Mouse (Mus musculus): Measurements from ENCODE around the gene Fat1. TPM values are rescaled to one million over a fixed set of nuclear protein-coding genes. Genes with fewer than 3 reads are reported as not detected.

Fat1 gene
- polyA plus RNA-seq, 1 experiment: 11.5 TPM

DNA sequence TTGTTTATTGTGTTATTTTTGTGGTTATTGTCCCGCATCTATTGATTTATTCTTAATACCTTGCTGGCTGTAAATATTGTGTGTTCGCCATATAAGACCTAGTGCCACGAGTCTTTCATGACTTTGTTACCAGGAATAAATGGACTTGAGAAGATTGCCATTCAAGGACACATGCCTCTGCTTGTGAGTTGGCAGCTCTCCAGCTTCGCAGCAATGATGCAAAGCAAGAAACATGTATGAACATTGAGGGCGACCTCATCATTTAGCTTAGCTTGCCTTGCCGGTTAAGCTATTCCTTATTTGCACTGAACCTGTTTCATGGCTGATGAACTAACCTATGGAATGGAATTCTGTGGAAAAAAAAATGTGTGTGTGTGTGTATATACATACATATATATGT lies 26.2 kb downstream of the Fat1 start:
- H3K36me3 ChIP-seq (ENCODE audit: control insufficient read depth, insufficient read depth): no peaks in the 10 kb centered on the region
- H3K4me2 ChIP-seq (ENCODE audit: low read depth): no peak overlapping the region
- no peak for TF ChIP-seq SRF (IDR thresholded peaks at IDR 0.05; ENCODE audit: control insufficient read depth, insufficient read length, low read depth)
- TF ChIP-seq MYOG (IDR thresholded peaks at IDR 0.05; ENCODE audit: control insufficient read depth in 1 of 3, insufficient read depth in 1 of 3, insufficient read length in 2 of 3, low read depth in 2 of 3): no peak
- TF ChIP-seq POLR2AphosphoS2 (IDR thresholded peaks at IDR 0.05; ENCODE audit: insufficient read length, low read depth): no peak
- TF ChIP-seq MAX (IDR thresholded peaks at IDR 0.05; ENCODE audit: low read depth): no peak
- TF ChIP-seq REST (IDR thresholded peaks at IDR 0.05; ENCODE audit: insufficient read depth, insufficient read length): no peak
- TF ChIP-seq POLR2A (IDR thresholded peaks at IDR 0.05; ENCODE audit: insufficient read length, low read depth): no peak
- no peak for TF ChIP-seq USF1 (IDR thresholded peaks at IDR 0.05; ENCODE audit: low read depth)
- TF ChIP-seq TCF3 (IDR thresholded peaks at IDR 0.05; ENCODE audit: insufficient read length, low read depth): no peak
- TF ChIP-seq E2F4 (IDR thresholded peaks at IDR 0.05; ENCODE audit: insufficient read depth): no peak
- TF ChIP-seq MYOD1 (IDR thresholded peaks at IDR 0.05; ENCODE audit: control insufficient read depth in 1 of 3, insufficient read length in 2 of 3, low read depth in 2 of 3): no peak
- TF ChIP-seq TCF12 (IDR thresholded peaks at IDR 0.05; ENCODE audit: insufficient read depth, poor library complexity, severe bottlenecking): no peak
- TF ChIP-seq CEBPB (IDR thresholded peaks at IDR 0.05; ENCODE audit: insufficient read depth, poor library complexity, severe bottlenecking): no peak
- no peaks in the 10 kb centered on the region for H3K27me3 ChIP-seq (ENCODE audit: control insufficient read depth, insufficient read depth, insufficient read length)
- no peak overlapping the region for H3ac ChIP-seq (ENCODE audit: control insufficient read depth, insufficient read length)
- H3K79me2 ChIP-seq (ENCODE audit: control insufficient read depth, insufficient read depth): peaks cover 55% of the 10 kb centered on the region
- no peak overlapping the region for H3K4me3 ChIP-seq

DNA sequence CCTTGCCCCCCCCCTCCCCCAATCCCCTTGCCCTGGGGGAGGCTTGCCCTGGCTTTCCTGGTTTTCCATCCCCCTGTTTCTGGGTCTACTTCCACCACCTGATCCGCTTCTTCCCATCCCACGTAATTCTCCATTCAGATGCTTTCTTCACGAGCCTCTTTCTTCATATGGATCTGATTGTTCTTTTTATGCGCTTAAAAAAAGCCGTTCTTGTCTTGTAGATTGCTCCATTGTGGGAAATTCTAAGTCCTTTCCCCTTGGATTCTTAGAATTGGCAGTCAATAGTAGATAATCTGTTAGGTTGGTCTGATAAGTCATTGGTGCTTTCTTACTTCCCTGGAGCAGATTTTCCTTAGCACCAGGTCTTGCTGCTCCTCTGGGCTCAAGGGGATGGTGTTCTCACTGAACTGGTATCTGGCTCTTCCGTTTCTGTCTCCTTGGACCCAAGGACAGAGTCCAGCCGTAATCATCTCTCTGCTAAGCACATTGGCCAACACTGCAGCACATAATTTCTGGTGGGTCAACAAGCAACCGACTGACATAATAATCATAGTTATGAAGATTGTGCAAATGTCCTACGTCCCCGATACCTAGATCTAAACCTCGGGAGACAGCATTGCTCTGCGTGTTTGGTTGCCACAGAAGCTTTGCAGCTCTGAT lies 27.5 kb downstream of the Fat1 start:
- H3K36me3 ChIP-seq (ENCODE audit: control insufficient read depth, insufficient read depth): no peaks in the 10 kb centered on the region
- H3K4me3 ChIP-seq: no peak overlapping the region
- H3K4me2 ChIP-seq (ENCODE audit: low read depth): no peak overlapping the region
- peaks cover 50% of the 10 kb centered on the region for H3K79me2 ChIP-seq (ENCODE audit: control insufficient read depth, insufficient read depth)
- no peaks in the 10 kb centered on the region for H3K27me3 ChIP-seq (ENCODE audit: control insufficient read depth, insufficient read depth, insufficient read length)
- H3ac ChIP-seq (ENCODE audit: control insufficient read depth, insufficient read length): no peak overlapping the region
- TF ChIP-seq TCF12 (IDR thresholded peaks at IDR 0.05; ENCODE audit: insufficient read depth, poor library complexity, severe bottlenecking): no peak
- TF ChIP-seq USF1 (IDR thresholded peaks at IDR 0.05; ENCODE audit: low read depth): no peak
- no peak for TF ChIP-seq POLR2A (IDR thresholded peaks at IDR 0.05; ENCODE audit: insufficient read length, low read depth)
- TF ChIP-seq MYOD1 (IDR thresholded peaks at IDR 0.05; ENCODE audit: control insufficient read depth in 1 of 3, insufficient read length in 2 of 3, low read depth in 2 of 3): no peak
- no peak for TF ChIP-seq SRF (IDR thresholded peaks at IDR 0.05; ENCODE audit: control insufficient read depth, insufficient read length, low read depth)
- TF ChIP-seq REST (IDR thresholded peaks at IDR 0.05; ENCODE audit: insufficient read depth, insufficient read length): no peak
- TF ChIP-seq CEBPB (IDR thresholded peaks at IDR 0.05; ENCODE audit: insufficient read depth, poor library complexity, severe bottlenecking): no peak
- no peak for TF ChIP-seq E2F4 (IDR thresholded peaks at IDR 0.05; ENCODE audit: insufficient read depth)
- TF ChIP-seq POLR2AphosphoS2 (IDR thresholded peaks at IDR 0.05; ENCODE audit: insufficient read length, low read depth): no peak

DNA sequence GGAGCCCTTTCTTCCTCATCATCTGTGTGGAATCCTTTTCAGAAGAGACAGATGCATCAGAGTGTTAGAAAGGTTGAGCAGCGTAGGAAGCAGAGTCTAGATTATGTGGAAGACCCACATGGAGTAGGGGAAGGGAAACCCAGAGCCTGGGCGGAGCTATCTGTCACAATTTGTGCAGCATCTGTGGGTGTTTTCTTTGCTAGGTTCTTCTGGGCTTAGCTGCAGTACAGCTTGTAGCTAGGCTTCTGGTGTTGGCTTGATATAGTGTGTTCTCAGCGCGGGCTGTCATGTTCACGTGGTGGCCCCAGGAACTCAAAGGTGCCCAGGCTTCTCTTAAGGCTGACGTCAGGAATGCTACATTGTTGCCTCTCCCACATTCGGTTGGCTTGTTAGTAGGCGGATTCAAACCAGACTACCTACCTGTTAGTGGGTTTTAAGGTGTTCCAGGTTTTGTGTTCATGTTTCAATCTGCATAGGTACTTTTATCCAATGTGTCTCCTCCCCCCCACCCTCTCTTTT lies 32.3 kb downstream of the Fat1 start:
- TF ChIP-seq MAX (IDR thresholded peaks at IDR 0.05; ENCODE audit: low read depth) (no peak), E2F4 (IDR thresholded peaks at IDR 0.05; ENCODE audit: insufficient read depth) (no peak), CEBPB (IDR thresholded peaks at IDR 0.05; ENCODE audit: insufficient read depth, poor library complexity, severe bottlenecking) (no peak), TCF12 (IDR thresholded peaks at IDR 0.05; ENCODE audit: insufficient read depth, poor library complexity, severe bottlenecking) (no peak), MYOG (IDR thresholded peaks at IDR 0.05; ENCODE audit: control insufficient read depth in 1 of 3, insufficient read depth in 1 of 3, insufficient read length in 2 of 3, low read depth in 2 of 3) (no peak), USF1 (IDR thresholded peaks at IDR 0.05; ENCODE audit: low read depth) (no peak), REST (IDR thresholded peaks at IDR 0.05; ENCODE audit: insufficient read depth, insufficient read length) (no peak), POLR2AphosphoS2 (IDR thresholded peaks at IDR 0.05; ENCODE audit: insufficient read length, low read depth) (no peak), POLR2A (IDR thresholded peaks at IDR 0.05; ENCODE audit: insufficient read length, low read depth) (no peak), TCF3 (IDR thresholded peaks at IDR 0.05; ENCODE audit: insufficient read length, low read depth) (no peak), MYOD1 (IDR thresholded peaks at IDR 0.05; ENCODE audit: control insufficient read depth in 1 of 3, insufficient read length in 2 of 3, low read depth in 2 of 3) (no peak), SRF (IDR thresholded peaks at IDR 0.05; ENCODE audit: control insufficient read depth, insufficient read length, low read depth) (no peak)
- Histone ChIP-seq H3K79me2 (ENCODE audit: control insufficient read depth, insufficient read depth) (peaks cover 37% of the 10 kb centered on the region), H3K36me3 (ENCODE audit: control insufficient read depth, insufficient read depth) (no peaks in the 10 kb centered on the region), H3K4me3 (no peak overlapping the region), H3ac (ENCODE audit: control insufficient read depth, insufficient read length) (no peak overlapping the region), H3K4me2 (ENCODE audit: low read depth) (no peak overlapping the region), H3K27me3 (ENCODE audit: control insufficient read depth, insufficient read depth, insufficient read length) (no peaks in the 10 kb centered on the region)

DNA sequence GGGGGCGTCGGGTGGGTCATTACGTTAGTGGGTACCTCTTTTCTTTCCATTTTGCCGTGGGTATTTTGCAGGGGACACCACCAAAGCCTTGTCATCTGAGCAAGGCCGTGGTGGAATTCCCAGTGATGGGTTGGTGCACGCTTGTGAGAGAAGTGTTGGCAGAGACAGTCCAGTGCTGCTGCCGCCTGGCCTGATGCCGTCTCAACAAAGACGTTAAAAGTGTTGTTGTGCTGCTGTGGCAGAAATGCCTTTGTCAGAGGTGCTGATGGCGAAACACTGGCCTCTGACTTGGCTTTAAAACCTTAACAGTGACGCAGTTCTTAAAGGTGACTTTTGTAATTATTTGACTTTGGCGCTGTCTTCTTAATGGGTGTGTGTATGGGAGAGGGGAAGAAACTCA lies 34.8 kb downstream of the Fat1 start:
- Histone ChIP-seq H3K79me2 (ENCODE audit: control insufficient read depth, insufficient read depth) (peaks cover 40% of the 10 kb centered on the region), H3ac (ENCODE audit: control insufficient read depth, insufficient read length) (no peak overlapping the region), H3K36me3 (ENCODE audit: control insufficient read depth, insufficient read depth) (no peaks in the 10 kb centered on the region), H3K27me3 (ENCODE audit: control insufficient read depth, insufficient read depth, insufficient read length) (no peaks in the 10 kb centered on the region), H3K4me3 (no peak overlapping the region), H3K4me2 (ENCODE audit: low read depth) (no peak overlapping the region)
- TF ChIP-seq MAX (IDR thresholded peaks at IDR 0.05; ENCODE audit: low read depth) (no peak), TCF12 (IDR thresholded peaks at IDR 0.05; ENCODE audit: insufficient read depth, poor library complexity, severe bottlenecking) (no peak), E2F4 (IDR thresholded peaks at IDR 0.05; ENCODE audit: insufficient read depth) (no peak), USF1 (IDR thresholded peaks at IDR 0.05; ENCODE audit: low read depth) (no peak), POLR2A (IDR thresholded peaks at IDR 0.05; ENCODE audit: insufficient read length, low read depth) (no peak)

Data from myocyte (in vitro differentiated cells).